Mouse (Mus musculus) CH12.LX (cell line): ENCODE results near the gene Sfxn2. TPM values are rescaled to one million over a fixed set of nuclear protein-coding genes. Genes with fewer than 3 reads are reported as not detected.

Experiments used
- DNase-seq: peaks from one replicate; pipeline ENCODE4 v3.0.0-alpha.2; 2013; ENCODE audit errors: extremely low read depth
- H3K27ac ChIP-seq: 2 replicates; pipeline ENCODE4 v1.5.1; 2012; ENCODE audit warnings: low read depth, mild to moderate bottlenecking, control low read depth, moderate library complexity; ENCODE audit not compliant: insufficient read depth
- H3K27me3 ChIP-seq: replicated peaks from 2 replicates; pipeline ENCODE3; 2012; ENCODE audit warnings: inconsistent platforms
- H3K36me3 ChIP-seq, 2 experiments: replicated peaks in 1 of 2; 2 replicates each; pipeline versions ENCODE3 to v1.6.1; 2012; ENCODE audit warnings: inconsistent platforms in 1 of 2, low read length in 1 of 2, mild to moderate bottlenecking in 1 of 2, mixed read lengths in 1 of 2, moderate library complexity in 1 of 2; ENCODE audit not compliant: control insufficient read depth in 1 of 2, insufficient read depth in 1 of 2
- H3K4me1 ChIP-seq, 2 experiments: 2 replicates each; pipeline ENCODE4 v1.6.1; 2012; ENCODE audit warnings: inconsistent platforms in 1 of 2, moderate library complexity in 1 of 2; ENCODE audit not compliant: insufficient read depth in 2 of 2, control insufficient read depth in 1 of 2
- H3K4me2 ChIP-seq: 2 replicates; pipeline ENCODE4 v1.6.1; 2012; ENCODE audit warnings: low read depth, mild to moderate bottlenecking, control low read depth; ENCODE audit not compliant: poor library complexity, insufficient read depth, severe bottlenecking
- H3K4me3 ChIP-seq, 3 experiments: fragments of 150-350 bp in 1 of 3; sonication (generic) in 1 of 3; replicated peaks in 1 of 3; 2 replicates each; pipeline versions ENCODE3 to v1.5.1; 2011 to 2012; ENCODE audit warnings: low read depth in 2 of 3, low read length in 2 of 3, mild to moderate bottlenecking in 2 of 3, moderate library complexity in 2 of 3, control low read depth in 1 of 3, improper control_type of control experiment in 1 of 3, inconsistent platforms in 1 of 3, mixed read lengths in 1 of 3; ENCODE audit not compliant: poor library complexity in 1 of 3
- H3K79me2 ChIP-seq: replicated peaks from 2 replicates; pipeline ENCODE4 v1.6.1; 2012; ENCODE audit warnings: mild to moderate bottlenecking, moderate library complexity; ENCODE audit not compliant: control insufficient read depth, poor library complexity, insufficient read depth, severe bottlenecking; ENCODE audit errors: extremely low read depth
- H3K9ac ChIP-seq: 2 replicates; pipeline ENCODE4 v1.6.1; 2012; ENCODE audit warnings: low read depth, mild to moderate bottlenecking, control low read depth, moderate library complexity; ENCODE audit not compliant: insufficient read depth
- H3K9me3 ChIP-seq: replicated peaks from 2 replicates; pipeline ENCODE3; 2012; ENCODE audit warnings: low read length, inconsistent platforms, mixed read lengths
- EP300 ChIP-seq: IDR thresholded peaks from 2 replicates; pipeline ENCODE4 v1.6.1; 2011; ENCODE audit warnings: low read length, improper control_type of control experiment
- ETS1 ChIP-seq: conservative IDR thresholded peaks from 2 replicates; pipeline ENCODE4 v1.6.1; 2012; ENCODE audit warnings: low read depth, mild to moderate bottlenecking, inconsistent platforms, low read length, improper control_type of control experiment, moderate library complexity
- GABPA ChIP-seq: IDR thresholded peaks from 2 replicates; pipeline ENCODE4 v1.6.1; 2012; ENCODE audit warnings: low read depth, low read length, improper control_type of control experiment, inconsistent platforms; ENCODE audit not compliant: insufficient replicate concordance
- MAFK ChIP-seq: IDR thresholded peaks from 2 replicates; pipeline ENCODE4 v1.6.1; 2011; ENCODE audit warnings: low read length, improper control_type of control experiment; ENCODE audit not compliant: insufficient replicate concordance
- MEF2A ChIP-seq: IDR thresholded peaks from 2 replicates; pipeline ENCODE4 v1.6.1; 2014; ENCODE audit warnings: low read depth, mild to moderate bottlenecking, inconsistent platforms, low read length, improper control_type of control experiment, borderline replicate concordance
- NRF1 ChIP-seq: IDR thresholded peaks from 2 replicates; pipeline ENCODE4 v1.6.1; 2014; ENCODE audit warnings: low read depth, mild to moderate bottlenecking, inconsistent platforms, low read length, improper control_type of control experiment, moderate library complexity
- SIN3A ChIP-seq: IDR thresholded peaks from 2 replicates; pipeline ENCODE4 v1.6.1; 2012; ENCODE audit warnings: low read length, improper control_type of control experiment, inconsistent platforms
- SMC3 ChIP-seq: IDR thresholded peaks from 2 replicates; pipeline ENCODE4 v1.6.1; 2011; ENCODE audit warnings: low read depth, low read length, improper control_type of control experiment
- UBTF ChIP-seq: IDR thresholded peaks from 2 replicates; pipeline ENCODE4 v1.6.1; 2012; ENCODE audit warnings: low read depth, mild to moderate bottlenecking, inconsistent platforms, low read length, improper control_type of control experiment, moderate library complexity
- ZMIZ1 ChIP-seq: IDR thresholded peaks from 2 replicates; pipeline ENCODE4 v1.6.1; 2012; ENCODE audit warnings: low read depth, mild to moderate bottlenecking, inconsistent platforms, low read length, improper control_type of control experiment
- dilution Hi-C: fragments of 300-500 bp; cut with MboI; formaldehyde crosslinking; loops from 2 replicates; pipeline ENCODE4 v1.14.3; 2020; ENCODE audit warnings: low sequenced_read_pairs; ENCODE audit not compliant: extremely low pct_unique_long_range_greater_than_20kb, extremely low pct_ligation_motif_present
- in situ Hi-C: fragments of 300-500 bp; cut with MboI; formaldehyde crosslinking; loops from 3 replicates; pipeline ENCODE4 v1.14.3; 2019; ENCODE audit warnings: low sequenced_read_pairs, low pct_ligation_motif_present, low pct_unique_long_range_greater_than_20kb, mixed read lengths
- polyA plus RNA-seq: library from polyadenylated mRNA; unstranded; fragments of >175 nt; gene quantifications from 2 replicates; pipeline ENCODE4 v1.2.1, GENCODE M21; 2012; ENCODE audit warnings: low read depth; ENCODE audit not compliant: insufficient read length
- total RNA-seq, 2 experiments: library from RNA; depleted of rRNA; stranded (reverse); fragments of 300-350 nt in 1 of 2; fragments of >200 nt in 1 of 2; gene quantifications; 2 replicates each; pipeline ENCODE4 v1.2.3; 2012 to 2014

Gene Sfxn2
- total and polyA plus RNA-seq, 3 experiments = 5.9 to 11.1 (median 8.5) TPM

DNA sequence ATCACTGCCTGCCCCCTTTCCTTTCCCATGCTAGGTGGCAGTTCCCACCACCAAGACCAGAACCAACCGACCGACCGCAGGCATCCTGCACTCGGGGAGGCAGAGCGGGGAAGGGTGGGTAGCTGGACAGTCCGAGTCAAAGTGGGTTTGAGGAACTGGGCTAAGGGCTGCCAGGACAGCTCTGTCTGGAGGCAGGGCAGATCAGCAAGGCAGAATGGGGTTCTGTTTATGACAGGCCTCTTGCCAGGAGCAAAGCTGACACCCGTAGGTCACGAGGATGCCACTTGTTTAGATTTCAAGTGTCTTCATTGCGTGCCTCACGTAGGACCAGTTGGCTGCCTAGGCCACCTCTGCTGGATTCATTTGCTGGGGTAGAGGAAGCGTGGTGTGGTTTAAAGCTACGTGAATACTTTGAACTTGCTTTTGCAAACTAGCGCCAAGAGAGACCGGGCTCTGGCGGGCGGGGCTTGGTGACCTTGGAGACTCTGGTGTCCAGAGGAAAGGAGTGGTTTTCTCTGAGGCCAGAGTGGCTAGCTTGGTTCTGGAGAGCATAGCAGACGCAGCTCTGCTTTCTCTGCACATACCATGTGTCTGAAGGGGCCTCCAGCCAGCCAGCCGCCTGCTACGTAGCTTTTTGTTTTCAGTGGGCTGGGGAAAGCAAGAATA, 68.4 kb downstream of the Sfxn2 start:
- H3K4me3 ChIP-seq = no peak overlapping the region
- peaks cover 0 to 8% of the 10 kb centered on the region in 2 experiments; a peak in 1 of 4 replicates for H3K4me1 ChIP-seq
- TF ChIP-seq MEF2A (no peak), SIN3A (no peak), MAFK (no peak), ETS1 (no peak), NRF1 (no peak), SMC3 (no peak), ZMIZ1 (no peak)
- dilution Hi-C loops (no loop called here), in situ Hi-C loops (no loop called here)
- peaks cover 6% of the 10 kb centered on the region for H3K79me2 ChIP-seq
- peaks cover 36 to 92% of the 10 kb centered on the region in 2 experiments for H3K36me3 ChIP-seq
- DNase-seq = no peak
- H3K9ac ChIP-seq = no peak overlapping the region
- H3K9me3 ChIP-seq = no peaks in the 10 kb centered on the region
- H3K27me3 ChIP-seq = no peaks in the 10 kb centered on the region
- H3K4me2 ChIP-seq = no peak overlapping the region
- no peak overlapping the region for H3K27ac ChIP-seq

DNA sequence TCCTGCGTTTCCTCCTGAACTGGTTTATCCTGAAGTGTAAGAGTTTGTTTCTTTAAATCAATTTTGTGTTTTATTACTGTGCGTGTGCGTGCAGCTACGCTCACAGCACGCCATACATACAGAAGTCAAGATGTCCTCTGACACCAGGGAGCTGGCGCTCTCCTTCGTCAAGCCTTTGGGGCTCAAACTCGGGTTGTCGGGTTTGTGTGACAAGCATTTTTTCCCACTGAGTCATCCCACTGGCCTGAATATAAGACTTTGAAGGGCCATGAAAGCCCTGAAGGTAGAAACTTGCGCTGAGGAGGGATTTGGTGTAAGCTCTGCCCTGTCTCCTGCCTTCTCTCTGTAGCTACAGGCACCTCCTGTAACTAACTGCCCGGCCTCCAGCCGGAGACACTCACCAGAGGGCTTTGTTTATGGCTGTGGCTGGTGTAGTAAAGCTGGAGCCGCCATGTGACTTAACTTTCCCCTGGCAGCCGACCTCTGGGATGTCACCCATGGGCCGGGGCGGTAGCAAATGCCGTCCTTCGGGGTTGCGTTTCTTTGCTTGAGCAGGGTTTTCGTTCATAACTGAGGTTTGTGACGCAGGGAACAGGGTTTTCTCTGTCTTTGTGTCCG, 69.1 kb downstream of the Sfxn2 start:
- TF ChIP-seq EP300 = no peak
- H3K27ac ChIP-seq = no peak overlapping the region
- no peak overlapping the region for H3K4me3 ChIP-seq
- peaks cover 37 to 92% of the 10 kb centered on the region in 2 experiments for H3K36me3 ChIP-seq
- H3K4me2 ChIP-seq = no peak overlapping the region
- no peak for DNase-seq
- H3K9me3 ChIP-seq = no peaks in the 10 kb centered on the region
- H3K27me3 ChIP-seq = no peaks in the 10 kb centered on the region
- H3K79me2 ChIP-seq = peaks cover 6% of the 10 kb centered on the region
- peaks cover 0 to 8% of the 10 kb centered on the region in 2 experiments; a peak in 1 of 4 replicates for H3K4me1 ChIP-seq
- dilution Hi-C loops = no loop called here
- in situ Hi-C loops = no loop called here
- H3K9ac ChIP-seq = no peak overlapping the region

DNA sequence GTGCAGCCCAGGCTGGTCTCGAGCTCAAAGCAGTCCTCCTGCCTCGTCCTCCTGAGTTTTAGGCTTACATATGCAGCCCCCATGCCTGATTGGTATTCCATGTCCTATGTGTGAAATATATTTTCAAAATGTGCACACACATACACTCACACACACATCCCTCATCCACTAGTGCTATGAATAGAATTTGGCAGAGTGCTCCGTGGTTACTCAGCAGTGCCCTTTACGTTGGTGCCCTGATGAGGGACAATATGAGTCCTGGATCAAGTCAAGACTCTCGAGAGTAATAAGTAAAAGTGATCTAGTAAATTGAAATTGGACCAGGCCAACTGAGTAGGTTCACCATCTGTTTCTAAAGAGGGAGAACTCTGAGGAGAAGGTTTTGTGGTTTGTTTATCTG, 70.1 kb downstream of the Sfxn2 start:
- Histone ChIP-seq H3K4me3 (no peak overlapping the region), H3K27ac (no peak overlapping the region), H3K79me2 (peaks cover 6% of the 10 kb centered on the region), H3K4me1 (peaks cover 0 to 8% of the 10 kb centered on the region in 2 experiments; a peak in 1 of 4 replicates), H3K27me3 (no peaks in the 10 kb centered on the region), H3K9ac (no peak overlapping the region), H3K9me3 (no peaks in the 10 kb centered on the region), H3K4me2 (no peak overlapping the region), H3K36me3 (peaks cover 32 to 94% of the 10 kb centered on the region in 2 experiments)
- TF ChIP-seq GABPA = no peak
- no peak for TF ChIP-seq UBTF
- in situ Hi-C loops = no loop called here
- no peak for DNase-seq
- dilution Hi-C loops = no loop called here
